Mouse (Mus musculus): ENCODE results near the gene Ttc13. TPM values are rescaled to one million over a fixed set of nuclear protein-coding genes. Genes with fewer than 3 reads are reported as not detected.

Ttc13 gene
- polyA plus RNA-seq, 1 experiment from 2014 or later: 45.5 TPM

DNA sequence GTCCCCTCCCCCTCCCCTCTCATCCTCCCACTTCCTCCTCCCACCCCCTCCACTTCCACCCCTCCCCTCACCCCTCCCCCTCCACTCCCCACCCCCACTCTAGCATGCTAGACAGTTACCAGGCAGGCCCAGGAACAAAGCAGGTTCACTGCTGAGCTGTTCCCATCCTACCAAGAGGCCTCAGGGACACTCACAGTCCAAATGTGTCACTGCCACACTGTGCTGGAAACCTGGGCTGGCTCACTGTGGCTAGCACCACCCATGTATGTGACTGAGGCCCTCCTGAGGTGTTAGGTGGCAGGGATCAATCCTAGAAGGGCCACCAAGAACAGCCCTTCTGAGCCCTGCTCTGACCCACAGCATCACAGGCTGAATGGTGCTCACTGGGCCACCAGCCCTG lies 73.5 kb downstream of the Ttc13 start:
- Histone ChIP-seq H3K27ac (ENCODE audit: low read length) (no peak overlapping the region), H3K9me3 (ENCODE audit: control insufficient read depth, low read depth, low read length) (no peaks in the 10 kb centered on the region), H3K4me1 (ENCODE audit: control insufficient read depth, insufficient read depth, low read length) (peaks cover 27% of the 10 kb centered on the region), H3K36me3 (ENCODE audit: control insufficient read depth, insufficient read depth, low read length) (peaks cover 4% of the 10 kb centered on the region; the same call in 1 of the 2 replicates), H3K4me3 (ENCODE audit: low read depth, low read length) (no peak overlapping the region), H3K9ac (replicated peaks; ENCODE audit: low read depth, low read length) (no peak overlapping the region), H3K4me2 (replicated peaks; ENCODE audit: low read depth, low read length) (no peak overlapping the region), H3K27me3 (ENCODE audit: control insufficient read depth, insufficient read depth, low read length) (no peaks in the 10 kb centered on the region)
- ATAC-seq (ENCODE audit: insufficient number of reproducible peaks, insufficient read depth, low FRiP score, low read depth): no peak

DNA sequence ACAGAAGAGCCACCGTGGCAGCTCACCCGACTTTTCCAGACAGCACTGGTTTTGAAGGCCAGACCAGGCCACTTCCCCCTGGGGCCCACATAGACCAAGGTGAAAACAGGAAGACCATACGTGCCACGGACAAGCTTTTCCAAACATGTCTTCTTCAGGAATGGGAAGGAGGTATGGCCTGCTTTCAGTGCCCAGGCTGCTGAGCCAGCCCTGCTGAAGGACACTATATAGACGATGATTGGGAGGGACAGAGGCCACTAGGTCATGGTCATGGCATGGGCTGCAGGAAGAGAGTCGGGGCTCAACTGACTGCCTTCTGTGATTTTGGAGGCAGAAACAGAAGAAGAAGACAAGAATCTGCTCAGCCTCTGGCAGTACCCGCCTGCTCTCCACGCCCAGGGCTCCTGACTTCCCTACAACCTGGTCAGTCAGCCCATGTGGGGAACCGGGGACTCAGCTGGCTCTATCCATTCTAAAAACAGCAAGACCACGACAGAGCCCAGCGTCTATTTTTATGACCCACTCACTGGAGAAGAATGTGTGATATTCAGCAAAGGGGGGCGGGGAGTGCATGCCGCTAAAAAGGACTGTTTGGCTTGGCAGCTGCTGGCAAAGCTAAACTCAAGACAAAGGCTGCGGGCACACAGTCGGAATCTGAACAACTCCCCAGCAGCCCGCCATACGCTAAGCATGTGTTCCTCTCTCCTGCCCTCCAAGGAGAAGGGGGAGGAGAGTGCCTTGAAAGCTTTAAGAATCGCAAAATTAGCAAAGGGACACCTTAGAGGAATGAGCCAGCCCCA lies 78.0 kb downstream of the Ttc13 start:
- H3K36me3 ChIP-seq (ENCODE audit: control insufficient read depth, insufficient read depth, low read length): peaks cover 4% of the 10 kb centered on the region; the same call in 1 of the 2 replicates
- no peak overlapping the region for H3K9ac ChIP-seq (replicated peaks; ENCODE audit: low read depth, low read length)
- peaks cover 17% of the 10 kb centered on the region for H3K4me1 ChIP-seq (ENCODE audit: control insufficient read depth, insufficient read depth, low read length)

DNA sequence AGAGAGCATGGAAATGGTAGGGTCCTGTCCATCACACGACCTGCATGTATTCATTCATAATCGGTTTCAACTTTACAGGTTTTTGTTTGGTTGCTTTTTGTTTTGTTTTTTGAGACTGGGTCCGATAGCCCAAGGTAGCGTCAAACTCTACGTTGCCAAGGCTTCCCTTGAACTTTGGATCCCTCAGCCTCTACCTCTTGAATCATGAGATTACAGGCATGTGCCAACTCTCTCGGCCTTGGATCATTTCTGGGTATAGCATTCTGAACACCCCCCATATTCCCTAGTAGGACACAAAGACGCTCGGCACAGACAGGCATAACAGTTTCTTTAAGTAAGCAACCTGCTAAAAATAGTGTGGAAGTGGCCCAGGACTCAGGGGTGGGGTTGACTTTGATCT lies 80.2 kb downstream of the Ttc13 start:
- no peaks in the 10 kb centered on the region for H3K9me3 ChIP-seq (ENCODE audit: control insufficient read depth, low read depth, low read length)
- H3K4me3 ChIP-seq (ENCODE audit: low read depth, low read length): no peak overlapping the region
- H3K9ac ChIP-seq (replicated peaks; ENCODE audit: low read depth, low read length): no peak overlapping the region
- 95% methylated on average over 8 of the region's 8 CpGs for WGBS
- no peaks in the 10 kb centered on the region for H3K27me3 ChIP-seq (ENCODE audit: control insufficient read depth, insufficient read depth, low read length)
- H3K27ac ChIP-seq (ENCODE audit: low read length): no peak overlapping the region
- no peak overlapping the region for H3K4me2 ChIP-seq (replicated peaks; ENCODE audit: low read depth, low read length)
- H3K4me1 ChIP-seq (ENCODE audit: control insufficient read depth, insufficient read depth, low read length): peaks cover 13% of the 10 kb centered on the region
- peaks cover 23% of the 10 kb centered on the region for H3K36me3 ChIP-seq (ENCODE audit: control insufficient read depth, insufficient read depth, low read length)
- no peak for ATAC-seq (ENCODE audit: insufficient number of reproducible peaks, insufficient read depth, low FRiP score, low read depth)

More for the DNA sequence above, 78.0 kb downstream of the Ttc13 start:
- no peak for ATAC-seq (ENCODE audit: insufficient number of reproducible peaks, insufficient read depth, low FRiP score, low read depth)
- peak overlapping the region; percentile 76; the same call in 1 of the 2 replicates for H3K27ac ChIP-seq (ENCODE audit: low read length)
- H3K27me3 ChIP-seq (ENCODE audit: control insufficient read depth, insufficient read depth, low read length): no peaks in the 10 kb centered on the region
- 0 out of 2 replicates have a peak overlapping the region, but pooled peaks have one; percentile 3 for H3K4me2 ChIP-seq (replicated peaks; ENCODE audit: low read depth, low read length)
- no peak overlapping the region for H3K4me3 ChIP-seq (ENCODE audit: low read depth, low read length)
- H3K9me3 ChIP-seq (ENCODE audit: control insufficient read depth, low read depth, low read length): no peaks in the 10 kb centered on the region
- 55% methylated on average over 18 of the region's 18 CpGs for whole genome bisulfite sequencing

DNA sequence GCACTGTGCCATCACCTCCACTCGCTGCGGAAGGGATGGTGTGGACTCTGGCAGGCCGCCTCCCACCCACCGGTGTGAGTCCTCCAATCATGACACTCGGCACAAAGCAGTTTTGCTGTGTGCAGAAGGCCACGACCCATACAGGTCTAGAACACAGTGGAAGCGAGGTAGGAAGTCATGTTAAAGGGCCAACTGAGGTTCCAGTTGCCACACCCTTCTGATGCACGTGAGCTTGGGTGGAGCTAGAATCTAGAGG lies 86.6 kb downstream of the Ttc13 start:
- WGBS: 78% methylated on average over 8 of the region's 8 CpGs
- no peak for ATAC-seq (ENCODE audit: insufficient number of reproducible peaks, insufficient read depth, low FRiP score, low read depth)
- Histone ChIP-seq H3K27me3 (ENCODE audit: control insufficient read depth, insufficient read depth, low read length) (no peaks in the 10 kb centered on the region), H3K4me1 (ENCODE audit: control insufficient read depth, insufficient read depth, low read length) (peaks cover 19% of the 10 kb centered on the region; the same call in 1 of the 2 replicates), H3K36me3 (ENCODE audit: control insufficient read depth, insufficient read depth, low read length) (peaks cover 32% of the 10 kb centered on the region), H3K9me3 (ENCODE audit: control insufficient read depth, low read depth, low read length) (no peaks in the 10 kb centered on the region), H3K27ac (ENCODE audit: low read length) (no peak overlapping the region), H3K4me2 (replicated peaks; ENCODE audit: low read depth, low read length) (no peak overlapping the region), H3K4me3 (ENCODE audit: low read depth, low read length) (no peak overlapping the region), H3K9ac (replicated peaks; ENCODE audit: low read depth, low read length) (no peak overlapping the region)

DNA sequence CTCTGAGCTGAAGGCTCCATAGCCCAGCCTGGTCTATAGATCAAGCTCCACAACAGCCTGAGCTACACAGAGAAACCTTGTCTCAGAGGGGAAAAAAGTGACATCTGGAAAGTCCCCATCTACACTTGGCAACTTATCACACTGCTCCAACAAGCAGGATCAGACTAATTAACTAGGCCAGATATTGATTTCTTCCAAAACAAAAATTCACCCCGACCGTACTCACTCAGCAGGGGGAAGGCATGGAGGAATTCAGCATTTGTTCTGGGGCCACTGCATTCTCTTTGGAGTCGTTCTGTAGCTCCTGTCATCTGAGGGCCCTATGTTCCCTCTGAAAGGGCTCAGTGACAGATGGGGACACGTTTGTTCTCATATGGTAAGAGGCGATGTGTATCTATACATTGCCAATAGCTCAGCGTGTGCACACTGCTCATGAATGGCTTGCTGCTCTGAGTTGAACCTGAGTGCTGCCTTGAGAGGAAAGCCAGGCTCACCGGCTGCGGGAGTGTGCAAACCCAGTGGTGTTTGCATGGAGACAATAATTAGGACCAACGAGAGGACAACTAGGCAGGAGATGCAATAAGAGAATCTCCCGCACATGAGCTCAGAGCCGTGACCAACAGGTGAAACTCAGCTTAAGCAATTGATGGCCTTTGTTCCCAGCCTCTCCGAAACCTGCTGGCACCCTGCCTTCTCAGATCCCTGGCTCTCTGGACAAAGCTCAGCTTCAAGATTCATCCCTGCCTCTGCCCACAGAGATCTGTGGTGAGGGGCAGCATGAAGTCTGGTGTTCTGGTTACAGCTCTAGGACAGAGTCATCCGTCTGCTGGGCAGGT lies 87.2 kb downstream of the Ttc13 start:
- Histone ChIP-seq H3K27ac (ENCODE audit: low read length) (0 out of 2 replicates have a peak overlapping the region, but pooled peaks have one; percentile 80), H3K4me1 (ENCODE audit: control insufficient read depth, insufficient read depth, low read length) (peaks cover 19% of the 10 kb centered on the region; the same call in 1 of the 2 replicates), H3K4me3 (ENCODE audit: low read depth, low read length) (no peak overlapping the region), H3K27me3 (ENCODE audit: control insufficient read depth, insufficient read depth, low read length) (no peaks in the 10 kb centered on the region), H3K9me3 (ENCODE audit: control insufficient read depth, low read depth, low read length) (no peaks in the 10 kb centered on the region), H3K9ac (replicated peaks; ENCODE audit: low read depth, low read length) (no peak overlapping the region), H3K4me2 (replicated peaks; ENCODE audit: low read depth, low read length) (no peak overlapping the region), H3K36me3 (ENCODE audit: control insufficient read depth, insufficient read depth, low read length) (peaks cover 32% of the 10 kb centered on the region)
- 82% methylated on average over 13 of the region's 13 CpGs for WGBS
- ATAC-seq (ENCODE audit: insufficient number of reproducible peaks, insufficient read depth, low FRiP score, low read depth): no peak

DNA sequence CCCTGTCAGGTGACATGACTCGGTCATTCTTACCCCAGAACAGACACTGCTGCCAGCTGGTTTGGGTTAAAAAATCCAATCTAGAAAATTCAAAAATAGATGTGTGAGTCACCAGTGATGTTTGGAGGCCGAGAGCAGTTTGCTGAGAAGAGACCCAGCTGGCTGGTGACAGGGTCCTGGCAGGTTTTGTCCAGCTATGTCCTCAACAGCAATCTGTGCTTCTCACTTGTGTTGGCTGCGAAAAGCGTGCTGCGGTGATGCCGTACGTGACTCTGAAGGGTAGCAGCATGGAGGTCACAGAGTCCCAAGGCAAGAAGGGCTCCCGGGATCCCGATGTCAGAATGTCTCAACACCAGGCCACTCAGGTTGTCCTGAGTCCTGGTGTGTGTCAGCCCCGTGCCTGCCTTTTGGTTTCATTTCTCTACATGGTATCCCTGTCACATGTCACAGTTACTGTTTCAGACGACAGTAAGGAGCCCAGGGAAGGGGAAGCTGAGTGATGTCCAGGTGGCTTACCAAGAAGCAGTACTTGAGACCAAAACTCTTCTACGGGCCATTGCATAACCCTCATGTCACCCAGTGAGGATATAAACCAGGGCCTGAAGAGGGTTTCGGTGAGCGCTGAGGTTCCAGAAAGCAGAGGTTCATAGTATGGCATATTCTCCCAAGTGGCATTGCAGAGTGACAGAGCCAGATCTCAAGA lies 88.6 kb downstream of the Ttc13 start:
- ATAC-seq (ENCODE audit: insufficient number of reproducible peaks, insufficient read depth, low FRiP score, low read depth): peak; percentile 51; the same call in 1 of the 2 replicates
- Histone ChIP-seq H3K4me1 (ENCODE audit: control insufficient read depth, insufficient read depth, low read length) (peaks cover 19% of the 10 kb centered on the region; the same call in 1 of the 2 replicates), H3K9ac (replicated peaks; ENCODE audit: low read depth, low read length) (no peak overlapping the region), H3K27me3 (ENCODE audit: control insufficient read depth, insufficient read depth, low read length) (no peaks in the 10 kb centered on the region), H3K27ac (ENCODE audit: low read length) (peak overlapping the region; percentile 80), H3K4me2 (replicated peaks; ENCODE audit: low read depth, low read length) (no peak overlapping the region), H3K4me3 (ENCODE audit: low read depth, low read length) (no peak overlapping the region), H3K9me3 (ENCODE audit: control insufficient read depth, low read depth, low read length) (no peaks in the 10 kb centered on the region), H3K36me3 (ENCODE audit: control insufficient read depth, insufficient read depth, low read length) (peaks cover 23% of the 10 kb centered on the region)
- 57% methylated on average over 14 of the region's 14 CpGs for WGBS

DNA sequence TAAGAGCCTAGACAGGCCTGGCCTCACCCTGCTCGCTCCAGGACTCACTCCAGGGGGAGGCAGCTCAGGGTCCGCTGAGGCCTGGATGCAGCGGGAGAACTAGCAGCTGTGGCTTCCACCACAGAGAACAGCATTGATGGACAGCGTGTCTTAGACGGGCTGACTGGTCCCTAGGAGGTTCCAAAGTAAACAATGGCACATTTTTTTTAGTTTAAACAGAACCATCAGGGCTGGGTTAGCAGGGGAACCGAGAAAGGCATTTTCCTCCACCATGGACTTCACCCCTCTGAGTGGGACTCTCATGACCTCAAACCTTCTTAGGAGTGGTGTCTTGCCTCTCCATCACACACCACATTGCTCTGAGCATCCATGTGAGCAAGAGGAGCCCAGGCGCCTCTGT lies 89.8 kb downstream of the Ttc13 start:
- H3K36me3 ChIP-seq (ENCODE audit: control insufficient read depth, insufficient read depth, low read length): peaks cover 13% of the 10 kb centered on the region
- H3K27me3 ChIP-seq (ENCODE audit: control insufficient read depth, insufficient read depth, low read length): no peaks in the 10 kb centered on the region
- no peak overlapping the region for H3K4me3 ChIP-seq (ENCODE audit: low read depth, low read length)
- H3K9me3 ChIP-seq (ENCODE audit: control insufficient read depth, low read depth, low read length): no peaks in the 10 kb centered on the region
- WGBS: 25% methylated on average over 7 of the region's 7 CpGs
- no peak overlapping the region for H3K4me2 ChIP-seq (replicated peaks; ENCODE audit: low read depth, low read length)
- no peak for ATAC-seq (ENCODE audit: insufficient number of reproducible peaks, insufficient read depth, low FRiP score, low read depth)
- H3K4me1 ChIP-seq (ENCODE audit: control insufficient read depth, insufficient read depth, low read length): peaks cover 19% of the 10 kb centered on the region; the same call in 1 of the 2 replicates
- H3K9ac ChIP-seq (replicated peaks; ENCODE audit: low read depth, low read length): no peak overlapping the region
- H3K27ac ChIP-seq (ENCODE audit: low read length): peak overlapping the region; percentile 80

DNA sequence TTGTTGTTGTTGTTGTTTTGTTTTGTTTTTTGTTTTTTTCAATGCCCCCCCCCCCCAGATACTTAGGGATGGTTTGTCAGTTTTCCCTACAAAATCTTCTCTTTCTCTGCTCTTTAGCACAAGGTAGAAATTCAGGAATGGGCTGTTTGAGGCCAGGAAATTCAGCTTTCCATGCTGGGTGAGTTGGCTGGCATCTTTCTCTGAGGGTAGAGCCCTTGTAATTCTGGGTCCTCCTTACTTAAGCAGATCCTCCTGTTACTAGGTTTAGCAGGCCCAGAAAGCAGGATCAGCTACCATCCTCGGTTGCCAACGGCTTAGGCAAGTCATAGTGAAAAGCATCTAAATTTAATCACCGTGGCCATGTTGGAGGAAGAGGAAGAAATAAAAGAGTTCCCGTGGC lies 90.9 kb downstream of the Ttc13 start:
- peaks cover 19% of the 10 kb centered on the region; the same call in 1 of the 2 replicates for H3K4me1 ChIP-seq (ENCODE audit: control insufficient read depth, insufficient read depth, low read length)
- no peaks in the 10 kb centered on the region for H3K27me3 ChIP-seq (ENCODE audit: control insufficient read depth, insufficient read depth, low read length)
- no peaks in the 10 kb centered on the region for H3K9me3 ChIP-seq (ENCODE audit: control insufficient read depth, low read depth, low read length)
- H3K4me3 ChIP-seq (ENCODE audit: low read depth, low read length): no peak overlapping the region
- H3K4me2 ChIP-seq (replicated peaks; ENCODE audit: low read depth, low read length): no peak overlapping the region
- H3K9ac ChIP-seq (replicated peaks; ENCODE audit: low read depth, low read length): no peak overlapping the region
- H3K27ac ChIP-seq (ENCODE audit: low read length): no peak overlapping the region
- ATAC-seq (ENCODE audit: insufficient number of reproducible peaks, insufficient read depth, low FRiP score, low read depth): no peak
- 88% methylated on average over 4 of the region's 4 CpGs for WGBS
- peaks cover 2% of the 10 kb centered on the region for H3K36me3 ChIP-seq (ENCODE audit: control insufficient read depth, insufficient read depth, low read length)
